Mouse (Mus musculus): ENCODE measurements around the gene Gm7030. TPM values are rescaled to one million over a fixed set of nuclear protein-coding genes. Genes with fewer than 3 reads are reported as not detected.
"Not testable (repeated sequence)": the region's sequence is repeated elsewhere in the genome, so short reads cannot be mapped to it uniquely, and the experiment has no call there.

Gm7030 gene
- total and polyA plus RNA-seq, 2 experiments from 2014 or later: not detected

DNA sequence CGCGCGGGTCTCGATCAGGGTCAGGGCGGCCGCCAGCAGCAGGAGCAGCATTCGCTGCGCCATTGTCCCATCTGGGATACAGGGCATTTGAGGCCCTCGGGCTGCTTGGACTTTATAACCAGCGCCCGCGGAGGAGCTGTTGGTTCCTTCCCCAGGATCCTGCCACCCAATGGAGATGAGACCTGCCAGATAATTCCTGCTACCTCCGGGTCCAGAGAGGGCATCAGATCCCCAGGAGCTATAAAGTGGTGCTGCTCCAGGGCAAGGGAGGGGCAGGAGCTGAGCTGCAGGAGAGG lies 16.6 kb upstream of the Gm7030 start:
- WGBS: 1% methylated on average over 13 of the region's 13 CpGs
- not testable (repeated sequence) for H3K36me3 ChIP-seq (ENCODE audit: insufficient read depth, low read length); H3K9me3 ChIP-seq (ENCODE audit: low read length); H3K4me1 ChIP-seq (ENCODE audit: insufficient read depth, low read length); DNase-seq (ENCODE audit: low spot score); H3K27ac ChIP-seq; H3K9ac ChIP-seq (replicated peaks; ENCODE audit: low read length)
- ATAC-seq: peak; percentile 7; the same call in 1 of the 2 replicates
- peaks cover 14% of the 10 kb centered on the region for H3K27me3 ChIP-seq (ENCODE audit: insufficient read depth, low read length)
- peak overlapping the region; percentile 33 for H3K4me3 ChIP-seq (ENCODE audit: low read length)
- H3K4me2 ChIP-seq (ENCODE audit: low read depth, low read length): peak overlapping the region; percentile 53

DNA sequence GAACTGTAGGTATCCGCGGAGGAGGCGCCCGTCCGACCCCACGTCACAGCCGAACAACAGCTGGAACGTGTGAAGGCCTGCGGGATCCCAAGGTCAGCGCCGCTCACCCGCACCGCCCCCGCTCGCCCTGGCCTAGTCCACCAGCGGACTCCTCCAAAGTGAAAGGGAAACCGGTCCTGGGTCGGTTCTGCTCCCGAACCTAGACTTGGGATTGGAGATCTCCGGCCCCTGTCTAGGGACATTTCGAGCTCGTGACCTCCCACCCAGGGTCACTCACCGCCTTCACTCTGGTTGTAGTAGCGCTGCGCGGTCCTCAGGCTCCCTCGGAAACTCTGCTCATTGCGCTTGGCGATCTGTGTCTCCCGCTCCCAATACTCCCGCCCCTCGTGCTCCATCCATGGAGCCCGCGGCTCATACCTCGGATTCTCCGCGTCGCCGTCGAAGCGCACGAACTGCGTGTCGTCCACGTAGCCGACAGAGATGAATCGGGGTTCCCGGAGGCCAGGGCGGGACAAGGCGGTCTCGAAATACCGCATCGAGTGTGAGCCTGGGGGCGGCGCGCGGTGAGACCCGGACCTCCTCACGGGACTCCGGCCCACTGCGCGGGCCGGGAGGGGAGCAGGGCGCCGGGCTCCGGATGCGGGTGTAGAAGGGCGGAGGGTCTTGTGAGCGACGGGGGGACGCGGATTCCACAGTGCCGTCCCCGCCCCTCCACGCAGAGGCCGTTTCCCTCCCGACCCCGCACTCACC lies 16.1 kb upstream of the Gm7030 start:
- TF ChIP-seq CTCF (IDR thresholded peaks at IDR 0.05; ENCODE audit: low read depth): no peak
- H3K27me3 ChIP-seq (ENCODE audit: insufficient read depth, low read length): peaks cover 14% of the 10 kb centered on the region
- WGBS: 2% methylated on average over 78 of the region's 78 CpGs
- DNase-seq (ENCODE audit: low spot score): peak; percentile 16
- H3K4me1 ChIP-seq (ENCODE audit: insufficient read depth, low read length): no peaks in the 10 kb centered on the region
- H3K36me3 ChIP-seq (ENCODE audit: insufficient read depth, low read length): no peaks in the 10 kb centered on the region
- peak; percentile 49 for ATAC-seq
- H3K9ac ChIP-seq (replicated peaks; ENCODE audit: low read length): no peak overlapping the region
- H3K27ac ChIP-seq: no peak overlapping the region
- H3K4me2 ChIP-seq (ENCODE audit: low read depth, low read length): peak overlapping the region; percentile 53
- peak overlapping the region; percentile 33 for H3K4me3 ChIP-seq (ENCODE audit: low read length)
- H3K9me3 ChIP-seq (ENCODE audit: low read length): no peaks in the 10 kb centered on the region

DNA sequence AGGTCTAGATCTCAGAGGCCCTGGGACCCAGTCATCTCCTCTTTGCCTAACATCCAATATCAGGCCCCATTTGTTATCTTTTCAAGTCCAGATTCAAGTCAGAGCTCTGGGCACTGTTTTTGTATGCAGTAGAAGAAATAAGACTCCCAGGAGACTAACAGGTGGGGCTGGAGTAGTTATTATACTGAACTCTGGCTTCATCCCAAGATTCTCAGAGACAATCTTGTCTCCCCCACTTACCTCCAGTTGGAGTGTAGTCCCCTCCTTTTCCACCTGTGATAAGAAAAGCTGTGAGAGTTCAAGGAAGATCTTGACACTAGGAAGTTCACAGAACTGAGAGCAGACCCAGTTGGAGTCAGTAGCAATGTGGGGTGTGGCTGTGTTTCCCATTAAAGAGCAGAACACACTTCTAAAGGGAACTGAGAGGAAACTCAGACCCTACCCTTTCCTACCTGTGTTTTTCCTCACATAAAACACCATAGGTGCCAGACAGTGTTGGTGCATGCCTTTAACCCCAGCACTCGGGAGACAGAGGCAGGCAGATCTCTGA lies 7.1 kb upstream of the Gm7030 start:
- H3K4me1 ChIP-seq (ENCODE audit: insufficient read depth, low read length); H3K27me3 ChIP-seq (ENCODE audit: insufficient read depth, low read length); DNase-seq (ENCODE audit: low spot score); H3K27ac ChIP-seq; H3K9me3 ChIP-seq (ENCODE audit: low read length); ATAC-seq; H3K4me3 ChIP-seq (ENCODE audit: low read length); H3K9ac ChIP-seq (replicated peaks; ENCODE audit: low read length); H3K36me3 ChIP-seq (ENCODE audit: insufficient read depth, low read length); H3K4me2 ChIP-seq (ENCODE audit: low read depth, low read length): not testable (repeated sequence)
- 85% methylated on average over 1 of the region's 1 CpGs for WGBS

DNA sequence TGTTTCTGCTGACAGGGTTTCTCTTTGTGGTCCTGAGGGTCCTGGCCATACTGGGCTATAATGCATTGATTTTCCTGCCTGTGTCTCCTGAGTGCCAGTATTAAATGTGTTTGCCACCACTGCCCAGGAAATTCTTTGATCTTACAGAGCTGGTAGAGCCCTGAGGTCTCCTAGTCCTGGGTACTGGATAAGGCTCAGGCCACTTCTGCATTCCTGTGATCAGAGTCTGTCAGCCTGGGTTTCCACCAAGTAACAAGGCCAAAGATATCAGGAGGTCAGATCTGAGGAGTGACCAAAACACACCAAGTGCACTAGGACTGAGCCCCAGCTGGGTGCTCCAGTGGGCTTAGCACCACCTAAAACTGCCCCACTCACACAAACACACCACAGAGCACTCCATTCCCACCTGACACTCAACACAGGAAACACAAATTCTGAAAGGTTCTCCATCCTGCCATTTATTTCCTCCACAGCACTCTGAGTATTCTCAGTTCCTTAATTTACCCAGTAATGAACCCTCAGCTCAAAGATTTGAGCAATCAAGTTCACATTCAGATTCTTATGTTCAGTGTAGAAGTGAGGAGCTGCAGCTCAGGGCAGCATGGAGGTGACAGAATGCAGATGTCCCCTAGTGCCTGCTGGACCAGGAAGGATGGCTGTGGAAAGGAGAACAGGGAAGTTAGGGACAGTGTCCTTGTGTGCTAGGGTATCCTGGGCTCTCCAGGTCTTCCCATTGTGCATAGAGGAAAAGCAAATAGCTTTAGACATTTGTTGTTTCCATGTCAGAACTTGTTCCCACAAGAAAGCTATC lies 6.4 kb upstream of the Gm7030 start:
- ATAC-seq; H3K27ac ChIP-seq; H3K9ac ChIP-seq (replicated peaks; ENCODE audit: low read length); H3K9me3 ChIP-seq (ENCODE audit: low read length); H3K4me3 ChIP-seq (ENCODE audit: low read length); H3K4me2 ChIP-seq (ENCODE audit: low read depth, low read length); H3K4me1 ChIP-seq (ENCODE audit: insufficient read depth, low read length); DNase-seq (ENCODE audit: low spot score); H3K27me3 ChIP-seq (ENCODE audit: insufficient read depth, low read length); H3K36me3 ChIP-seq (ENCODE audit: insufficient read depth, low read length): not testable (repeated sequence)

DNA sequence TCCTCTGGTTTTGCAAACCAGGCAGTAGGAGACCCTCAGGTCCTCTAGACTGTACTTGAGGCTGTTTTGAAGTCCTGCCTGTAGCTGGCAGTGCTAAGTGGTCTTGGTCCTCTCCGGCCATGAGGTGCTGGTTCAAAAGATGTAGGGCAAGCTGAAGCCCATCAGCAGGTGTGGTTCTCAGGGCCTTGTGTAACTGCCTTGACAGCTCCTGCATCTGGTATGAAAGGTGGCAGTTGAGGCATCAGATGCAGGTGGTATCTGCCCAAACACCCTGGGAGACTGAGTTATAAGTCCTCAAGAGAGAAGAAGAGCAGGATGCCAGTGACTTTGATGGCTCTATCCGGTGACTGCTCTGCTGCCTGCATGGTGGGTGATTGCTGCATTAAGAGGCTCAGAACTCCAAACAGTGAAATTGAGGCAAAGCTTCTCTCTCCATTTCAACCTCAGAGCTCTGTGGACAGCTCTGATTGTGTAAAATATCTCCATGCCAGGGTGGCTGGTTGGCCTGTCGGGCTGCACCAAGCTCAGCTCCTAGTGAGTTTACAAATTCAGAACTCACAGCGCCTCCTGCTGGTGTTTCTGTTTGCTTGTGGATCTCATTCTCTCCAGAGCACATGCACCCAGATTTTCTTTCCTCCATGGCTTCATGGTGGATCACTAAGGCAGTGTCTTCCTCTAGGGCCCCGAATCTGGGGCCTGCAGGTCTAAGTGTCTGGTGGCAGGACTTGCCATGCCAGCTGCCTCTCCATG lies 2.5 kb upstream of the Gm7030 start:
- Histone ChIP-seq H3K9me3 (ENCODE audit: low read length) (no peaks in the 10 kb centered on the region), H3K9ac (replicated peaks; ENCODE audit: low read length) (no peak overlapping the region), H3K27me3 (ENCODE audit: insufficient read depth, low read length) (no peaks in the 10 kb centered on the region), H3K4me1 (ENCODE audit: insufficient read depth, low read length) (no peaks in the 10 kb centered on the region), H3K36me3 (ENCODE audit: insufficient read depth, low read length) (no peaks in the 10 kb centered on the region), H3K4me3 (ENCODE audit: low read length) (no peak overlapping the region), H3K4me2 (ENCODE audit: low read depth, low read length) (no peak overlapping the region), H3K27ac (no peak overlapping the region)
- DNase-seq (ENCODE audit: low spot score): no peak
- no peak for TF ChIP-seq CTCF (IDR thresholded peaks at IDR 0.05; ENCODE audit: low read depth)
- 68% methylated on average over 5 of the region's 5 CpGs for WGBS
- ATAC-seq: no peak

DNA sequence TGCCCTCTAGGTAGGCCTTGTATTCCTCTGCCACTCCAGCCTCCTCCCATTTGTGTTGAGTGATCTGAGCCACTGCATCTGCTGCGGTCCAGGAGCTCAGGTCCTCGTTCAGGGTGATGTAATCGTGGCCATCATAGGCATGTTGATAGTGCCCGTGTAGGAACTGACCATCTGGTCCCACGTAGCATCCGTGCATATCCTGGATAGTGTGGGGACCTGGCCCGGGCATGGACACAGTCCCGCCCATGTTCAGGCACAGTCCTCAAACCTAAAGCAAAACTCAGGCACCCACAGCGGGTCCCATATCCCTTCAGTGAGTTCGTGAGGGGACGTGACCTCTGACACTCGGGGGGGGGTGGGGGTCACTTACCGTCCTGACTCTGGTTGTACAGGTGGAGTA lies 700 bp downstream of the Gm7030 start:
- H3K9ac ChIP-seq (replicated peaks; ENCODE audit: low read length); H3K27me3 ChIP-seq (ENCODE audit: insufficient read depth, low read length); H3K4me1 ChIP-seq (ENCODE audit: insufficient read depth, low read length); H3K4me2 ChIP-seq (ENCODE audit: low read depth, low read length); ATAC-seq; H3K36me3 ChIP-seq (ENCODE audit: insufficient read depth, low read length); DNase-seq (ENCODE audit: low spot score); H3K27ac ChIP-seq; H3K4me3 ChIP-seq (ENCODE audit: low read length); H3K9me3 ChIP-seq (ENCODE audit: low read length): not testable (repeated sequence)
- 61% methylated on average over 10 of the region's 13 CpGs for WGBS

DNA sequence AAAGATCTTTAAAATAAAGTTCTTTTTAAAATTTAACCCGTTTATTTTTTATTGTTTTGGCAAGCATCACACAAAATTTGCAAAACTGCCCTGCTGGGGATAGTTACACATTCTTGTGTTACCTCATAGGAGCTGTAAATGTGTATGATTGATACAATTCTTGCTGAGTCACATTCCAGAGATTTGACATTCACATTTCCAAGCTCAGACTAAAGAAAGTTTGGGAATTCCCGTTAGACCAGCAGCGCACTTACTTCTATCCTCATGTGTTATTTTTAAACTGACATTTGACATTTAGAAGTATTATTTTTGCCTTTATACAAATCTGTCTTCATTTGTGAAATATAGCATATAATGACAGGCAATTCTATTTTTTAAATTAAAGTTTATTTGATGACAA lies 5.1 kb downstream of the Gm7030 start:
- H3K27ac ChIP-seq; H3K27me3 ChIP-seq (ENCODE audit: insufficient read depth, low read length); ATAC-seq; H3K36me3 ChIP-seq (ENCODE audit: insufficient read depth, low read length); H3K9ac ChIP-seq (replicated peaks; ENCODE audit: low read length); H3K4me3 ChIP-seq (ENCODE audit: low read length); DNase-seq (ENCODE audit: low spot score); H3K4me2 ChIP-seq (ENCODE audit: low read depth, low read length); H3K4me1 ChIP-seq (ENCODE audit: insufficient read depth, low read length); H3K9me3 ChIP-seq (ENCODE audit: low read length): not testable (repeated sequence)
- 77% methylated on average over 3 of the region's 3 CpGs for WGBS

DNA sequence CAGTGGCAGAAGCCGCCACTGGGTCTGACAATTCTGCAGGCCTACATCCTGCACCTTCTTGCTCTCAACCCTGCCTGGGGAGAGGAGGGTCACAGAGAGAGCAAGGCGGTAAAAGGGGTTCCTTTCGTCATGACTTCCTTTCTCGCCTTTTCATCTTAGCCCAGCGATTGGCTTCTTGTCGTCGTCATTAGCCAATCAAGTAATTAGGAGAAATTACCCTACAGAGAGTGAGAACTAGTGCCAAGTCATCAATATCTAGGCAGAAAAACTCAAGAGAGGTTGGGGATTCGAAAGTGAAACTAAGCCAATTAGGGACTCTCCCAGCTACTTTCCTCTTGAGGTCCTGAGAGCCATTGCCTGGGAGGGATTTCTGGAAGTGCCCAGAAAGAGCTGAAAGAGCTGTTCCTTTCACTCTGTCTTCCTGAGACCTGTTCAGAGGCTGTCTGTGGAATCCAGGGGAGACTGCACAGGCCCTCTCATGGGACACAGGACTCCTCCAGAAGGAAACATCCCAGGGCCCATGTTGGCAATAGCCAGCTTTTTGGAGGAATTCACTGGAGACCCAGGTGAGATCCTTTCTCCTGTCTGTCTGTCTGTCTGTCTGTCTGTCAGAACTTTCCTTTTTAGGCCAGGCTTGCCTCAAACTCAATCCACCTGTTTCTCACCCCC lies 7.7 kb downstream of the Gm7030 start, which contains the start of gene Gm19684:
Gene Gm19684, plus strand, starts transcription at position 327 of the 669 bp plus-strand sequence.
- H3K4me1 ChIP-seq (ENCODE audit: insufficient read depth, low read length); H3K9ac ChIP-seq (replicated peaks; ENCODE audit: low read length); H3K9me3 ChIP-seq (ENCODE audit: low read length); H3K36me3 ChIP-seq (ENCODE audit: insufficient read depth, low read length); H3K27me3 ChIP-seq (ENCODE audit: insufficient read depth, low read length); H3K27ac ChIP-seq: not testable (repeated sequence)
- DNase-seq (ENCODE audit: low spot score) (peak; percentile 74), ATAC-seq (peak; percentile 71)
- WGBS: 10% methylated on average over 8 of the region's 8 CpGs
- Histone ChIP-seq H3K4me3 (ENCODE audit: low read length) (0 out of 2 replicates have a peak within 1 kb of the TSS, but pooled peaks have one; percentile 13), H3K4me2 (ENCODE audit: low read depth, low read length) (peak within 1 kb of the TSS; percentile 31)

DNA sequence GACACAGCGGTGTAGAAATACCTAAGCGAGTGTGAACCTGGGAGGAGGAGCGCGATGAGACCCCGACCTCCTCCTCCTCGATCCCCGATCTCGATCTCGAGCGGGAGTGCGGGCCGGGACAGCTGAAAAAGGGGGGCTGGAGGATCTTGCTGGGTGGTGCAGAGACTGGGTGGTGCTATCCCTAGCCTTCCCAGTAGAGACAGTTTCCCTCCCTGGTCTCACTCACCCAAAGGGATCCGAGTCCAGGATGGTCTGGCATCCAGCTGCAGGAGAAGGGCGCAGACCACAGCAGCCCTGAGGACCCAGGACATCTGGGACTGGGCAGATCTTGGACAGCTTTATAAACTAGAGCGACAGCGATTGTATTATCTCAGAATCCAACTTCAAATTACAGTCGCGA lies 8.4 kb downstream of the Gm7030 start:
- ATAC-seq; H3K36me3 ChIP-seq (ENCODE audit: insufficient read depth, low read length); DNase-seq (ENCODE audit: low spot score); H3K4me3 ChIP-seq (ENCODE audit: low read length); H3K9ac ChIP-seq (replicated peaks; ENCODE audit: low read length); H3K27me3 ChIP-seq (ENCODE audit: insufficient read depth, low read length); H3K4me1 ChIP-seq (ENCODE audit: insufficient read depth, low read length); H3K27ac ChIP-seq; H3K9me3 ChIP-seq (ENCODE audit: low read length): not testable (repeated sequence)
- H3K4me2 ChIP-seq (ENCODE audit: low read depth, low read length): peak overlapping the region; percentile 31; the same call in 1 of the 2 replicates
- WGBS: 24% methylated on average over 18 of the region's 18 CpGs
